Mouse (Mus musculus) adrenal gland, adult 2 months (tissue): ENCODE measurements at regions not wholly inside any gene's neighbourhood (a gene's known extent, or its start where the extent isn't known, plus 50 kb on each side); places are given as distances from the start of the nearest gene placed in this dataset.

Experiments
- DNase-seq: peaks from one replicate; pipeline ENCODE4 v3.0.0; 2021

GRCm38 (mm10) chr8:53749263-53749662 is 110.4 kb upstream of the Neil3 start:
- DNase-seq, result no peak

- no peak for DNase-seq
Observed at GRCm38 (mm10) chr8:53769211-53769610, 130.3 kb upstream of the Neil3 start.

GRCm38 (mm10) chr8:53775511-53775910 is 136.6 kb upstream of the Neil3 start:
- no peak for DNase-seq

- no peak for DNase-seq
Observed at GRCm38 (mm10) chr8:53780886-53781285, 142.0 kb upstream of the Neil3 start.

- no peak for DNase-seq
Observed at GRCm38 (mm10) chr8:53781885-53782284, 143.0 kb upstream of the Neil3 start.

- no peak for DNase-seq
Observed at GRCm38 (mm10) chr8:53788202-53788601, 149.3 kb upstream of the Neil3 start.

- no peak for DNase-seq
Observed at GRCm38 (mm10) chr8:53821148-53821547, 182.3 kb upstream of the Neil3 start.

GRCm38 (mm10) chr8:53827395-53827794 is 188.5 kb upstream of the Neil3 start:
- no peak for DNase-seq

GRCm38 (mm10) chr8:53847821-53848220 is 209.0 kb upstream of the Neil3 start:
- DNase-seq, result no peak

- DNase-seq, result no peak
Observed at GRCm38 (mm10) chr8:53868567-53868966, 208.8 kb upstream of the Vegfc start.

GRCm38 (mm10) chr8:53869997-53870596 is 207.3 kb upstream of the Vegfc start:
- DNase-seq, result no peak

- no peak for DNase-seq
Observed at GRCm38 (mm10) chr8:53872033-53872619, 205.3 kb upstream of the Vegfc start.

GRCm38 (mm10) chr8:53878846-53879245 is 198.6 kb upstream of the Vegfc start:
- peak; percentile 52 for DNase-seq

- DNase-seq, result no peak
Observed at GRCm38 (mm10) chr8:53881551-53881950, 195.9 kb upstream of the Vegfc start.

GRCm38 (mm10) chr8:53892205-53892710 is 185.1 kb upstream of the Vegfc start:
- DNase-seq, result no peak

- no peak for DNase-seq
Observed at GRCm38 (mm10) chr8:53892770-53893169, 184.6 kb upstream of the Vegfc start.

- no peak for DNase-seq
Observed at GRCm38 (mm10) chr8:53922343-53922742, 155.1 kb upstream of the Vegfc start.

GRCm38 (mm10) chr8:53930685-53931084 is 146.7 kb upstream of the Vegfc start:
- no peak for DNase-seq

- no peak for DNase-seq
Observed at GRCm38 (mm10) chr8:53938392-53938791, 139.0 kb upstream of the Vegfc start.

GRCm38 (mm10) chr8:53939519-53939918 is 137.9 kb upstream of the Vegfc start:
- DNase-seq, result no peak

GRCm38 (mm10) chr8:53941144-53941543 is 136.3 kb upstream of the Vegfc start:
- DNase-seq, result no peak

GRCm38 (mm10) chr8:53945561-53945960 is 131.8 kb upstream of the Vegfc start:
- DNase-seq, result no peak

GRCm38 (mm10) chr8:53947384-53947783 is 130.0 kb upstream of the Vegfc start:
- DNase-seq, result no peak
